Mouse (Mus musculus): ENCODE measurements around the gene Dusp1. TPM values are rescaled to one million over a fixed set of nuclear protein-coding genes. Genes with fewer than 3 reads are reported as not detected.

Dusp1 gene
- total RNA-seq, 2 experiments from 2014 or later = 50.3 to 57.1 TPM

DNA sequence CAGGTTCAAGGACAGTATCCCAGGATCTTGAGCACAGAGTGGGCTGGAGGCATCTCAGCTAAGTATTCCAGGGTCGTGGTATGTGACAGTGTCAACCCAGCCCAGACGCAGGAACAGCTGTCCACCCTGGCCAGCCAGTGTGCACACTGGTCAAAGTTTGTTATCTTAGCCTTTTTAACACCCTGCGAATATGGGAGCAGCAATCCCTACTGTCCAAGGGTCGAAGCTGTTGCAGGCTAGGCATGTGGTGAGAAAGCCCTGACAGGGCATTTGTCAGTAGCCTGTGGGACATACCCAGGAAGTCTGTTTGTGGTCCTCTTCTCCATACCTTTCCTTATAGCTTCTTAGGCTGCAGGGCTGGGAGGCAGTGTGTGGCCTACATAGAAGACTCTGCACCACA lies 22.1 kb upstream of the Dusp1 start:
- no peak for DNase-seq

DNA sequence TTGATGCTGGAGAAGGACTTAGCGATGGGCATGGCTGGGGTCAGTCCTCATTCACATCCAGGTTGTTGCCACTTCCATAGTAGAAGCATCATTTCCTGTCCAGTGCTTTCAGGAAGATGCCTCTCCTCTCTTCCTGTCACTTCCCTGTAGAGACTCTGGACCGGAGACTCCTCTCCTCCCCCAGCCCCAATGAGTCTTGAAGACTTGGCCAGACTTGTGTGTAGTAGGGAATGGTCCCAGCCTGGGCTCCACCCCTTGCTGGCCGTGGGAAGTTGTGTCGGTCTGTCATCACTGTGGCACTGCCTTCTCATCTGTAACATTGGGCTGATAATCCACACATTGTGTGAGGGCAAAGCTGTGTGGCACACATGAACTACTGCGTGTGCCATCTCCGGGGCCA lies 21.7 kb upstream of the Dusp1 start:
- DNase-seq = peak in 1 of 2 experiments; percentile 62

DNA sequence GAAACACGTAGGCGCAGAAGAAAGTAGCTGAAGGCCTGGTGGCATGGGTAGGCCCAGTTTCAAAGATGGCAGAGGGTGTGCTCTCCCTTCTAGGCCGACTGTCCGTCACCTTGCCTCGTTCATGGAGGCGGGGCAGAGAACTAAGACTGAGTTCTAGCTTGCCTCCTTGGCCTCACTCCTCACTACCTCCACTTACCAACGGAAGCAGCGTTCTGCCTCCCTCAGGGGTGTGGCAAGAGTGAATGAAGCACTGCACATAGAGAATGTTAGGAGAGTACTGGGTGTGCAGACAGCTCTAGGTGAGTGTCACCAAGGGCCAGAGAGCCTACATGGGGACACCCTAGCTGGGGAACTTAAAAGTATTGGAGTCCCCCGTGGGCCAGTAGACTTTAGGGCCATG lies 21.1 kb upstream of the Dusp1 start:
- DNase-seq = no peak

DNA sequence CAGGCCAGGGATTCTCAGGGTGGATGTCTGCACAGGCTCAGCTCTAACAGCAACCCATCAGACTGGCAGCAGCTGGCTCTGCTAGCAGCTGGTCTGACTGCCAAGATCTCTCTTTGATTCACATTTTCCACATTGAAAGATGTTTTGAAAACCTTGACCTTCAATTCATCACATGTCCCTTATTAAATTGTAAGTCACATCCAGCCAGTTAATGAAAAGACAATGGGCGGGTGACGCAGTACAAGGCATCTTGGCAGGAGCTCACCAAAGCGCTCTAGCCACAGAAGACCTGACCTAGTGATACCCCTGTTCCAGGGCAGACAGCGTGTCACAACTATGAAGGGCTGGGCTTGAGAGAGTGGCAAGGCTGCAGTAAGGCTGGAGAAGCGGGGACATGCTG lies 20.4 kb upstream of the Dusp1 start:
- DNase-seq = peak; percentile 69 to 77

DNA sequence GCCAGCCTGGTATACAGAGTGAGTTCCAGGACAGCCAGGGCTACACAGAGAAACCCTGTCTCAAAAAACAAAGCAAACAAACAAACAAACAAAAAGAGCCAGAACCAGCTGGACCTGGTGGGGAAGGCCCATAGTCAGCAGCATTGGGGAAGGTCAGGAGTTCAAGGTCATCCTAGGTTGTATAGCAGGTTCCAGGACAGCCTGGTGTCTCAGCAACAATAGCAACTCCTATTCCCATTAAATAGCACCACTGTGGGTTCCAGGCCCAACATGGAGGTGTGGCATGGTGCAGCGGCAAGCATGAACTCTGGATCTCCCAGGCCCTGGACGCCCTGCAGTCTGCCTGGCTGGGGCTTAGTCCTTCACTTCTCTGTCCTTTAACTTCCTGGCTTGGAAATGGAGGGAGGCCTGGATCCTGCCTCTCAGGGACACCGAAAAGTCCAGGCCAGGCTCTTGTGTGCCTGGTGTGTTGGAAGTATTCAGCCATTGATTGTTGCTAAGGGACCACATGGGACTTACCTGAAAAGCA lies 19.0 kb upstream of the Dusp1 start:
- no peak for DNase-seq

DNA sequence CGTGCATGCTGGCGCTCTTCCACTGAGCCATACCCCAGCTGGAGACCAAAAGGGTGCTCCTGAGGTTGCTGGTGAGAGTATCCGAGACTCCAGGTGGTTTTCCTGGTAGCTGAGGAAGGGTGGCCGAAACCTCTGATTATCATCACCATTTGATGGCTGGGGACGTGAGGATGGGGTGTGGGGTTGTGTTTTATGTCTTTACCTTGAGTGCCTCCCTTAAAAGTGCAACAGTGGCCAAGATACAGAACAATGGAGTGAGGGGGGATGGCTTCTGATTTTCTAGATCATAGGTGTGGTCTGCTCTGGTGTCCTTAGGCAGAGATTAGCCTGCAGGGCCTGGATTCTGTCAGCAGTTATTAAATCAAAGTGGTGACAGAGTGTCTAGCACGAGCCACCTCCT lies 17.5 kb upstream of the Dusp1 start:
- DNase-seq = no peak

DNA sequence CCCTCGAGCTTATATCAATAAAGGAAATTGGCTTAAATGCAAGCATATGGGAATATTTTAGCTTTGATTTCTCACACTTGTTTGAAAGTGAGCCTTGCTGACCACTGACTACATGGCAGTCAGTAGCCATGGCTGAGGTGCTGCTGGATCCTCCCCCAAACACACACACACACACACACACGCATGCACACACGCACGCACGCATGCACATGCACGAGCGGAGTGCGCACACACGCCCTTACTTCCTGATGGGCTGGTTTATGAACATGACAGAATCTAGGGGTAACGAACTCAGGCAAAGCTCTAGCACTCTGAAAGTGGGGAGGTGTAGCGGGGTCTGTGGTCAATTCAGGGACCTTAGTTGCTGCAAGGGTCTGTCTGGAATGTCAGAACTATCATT lies 16.8 kb upstream of the Dusp1 start:
- no peak for DNase-seq

DNA sequence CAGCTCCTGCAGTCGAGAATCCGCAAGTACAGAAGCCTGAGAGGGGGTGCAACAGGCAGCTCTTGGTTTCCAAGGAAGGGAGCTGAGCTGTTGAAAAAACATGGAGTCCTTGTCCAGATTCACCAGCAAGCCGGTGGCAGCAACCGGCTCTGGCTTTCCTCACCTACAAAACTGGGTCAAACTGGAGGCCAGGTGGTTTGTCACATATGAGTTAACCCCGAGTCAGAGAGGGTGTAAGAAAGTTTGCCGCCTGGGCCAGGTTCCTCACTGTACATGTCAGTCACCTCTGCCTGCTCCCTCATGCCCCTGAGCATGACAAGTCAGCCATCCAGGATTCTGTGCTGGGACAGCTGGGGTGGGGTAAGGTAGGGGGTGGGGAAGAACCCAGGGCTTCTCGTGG lies 16.2 kb upstream of the Dusp1 start:
- DNase-seq = no peak

DNA sequence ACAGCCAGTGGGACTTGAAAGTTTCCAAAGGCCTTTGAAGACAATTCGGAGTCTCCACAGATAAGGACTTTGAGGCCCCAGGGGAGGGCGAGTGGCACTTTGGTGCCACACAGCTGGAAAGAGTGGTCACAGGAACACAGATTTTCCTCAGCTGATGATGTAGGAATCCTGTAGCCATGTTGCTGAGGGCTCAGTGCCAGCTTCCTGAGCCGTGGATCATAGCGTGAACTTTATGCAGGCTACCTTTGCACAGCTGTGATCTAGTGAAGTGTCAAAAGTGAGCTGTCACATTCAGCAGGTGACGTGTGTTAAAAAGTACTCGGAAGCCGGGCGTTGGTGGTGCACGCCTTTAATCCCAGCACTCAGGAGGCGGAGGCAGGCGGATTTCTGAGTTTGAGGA lies 15.4 kb upstream of the Dusp1 start:
- DNase-seq = no peak

DNA sequence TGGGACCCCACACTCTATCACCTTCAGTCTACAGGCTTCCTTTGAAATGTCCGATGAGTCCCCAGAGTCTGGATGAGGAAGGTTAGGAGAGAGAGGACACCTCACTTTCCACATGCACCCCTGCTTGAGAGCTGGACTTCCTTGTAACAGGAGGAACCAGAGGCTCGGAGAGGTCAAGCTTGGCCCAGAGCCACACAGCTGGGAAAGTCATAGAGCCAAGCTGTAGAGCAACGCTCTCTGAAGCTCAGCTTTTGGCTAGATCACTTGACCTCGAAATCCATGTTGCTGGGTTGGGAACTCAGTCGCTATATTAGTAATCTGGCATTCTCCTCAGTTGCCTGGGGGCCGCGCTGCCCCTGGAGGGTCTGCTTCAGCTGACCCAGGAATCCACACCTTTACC lies 14.9 kb upstream of the Dusp1 start:
- DNase-seq = peak; percentile 84 to 92

DNA sequence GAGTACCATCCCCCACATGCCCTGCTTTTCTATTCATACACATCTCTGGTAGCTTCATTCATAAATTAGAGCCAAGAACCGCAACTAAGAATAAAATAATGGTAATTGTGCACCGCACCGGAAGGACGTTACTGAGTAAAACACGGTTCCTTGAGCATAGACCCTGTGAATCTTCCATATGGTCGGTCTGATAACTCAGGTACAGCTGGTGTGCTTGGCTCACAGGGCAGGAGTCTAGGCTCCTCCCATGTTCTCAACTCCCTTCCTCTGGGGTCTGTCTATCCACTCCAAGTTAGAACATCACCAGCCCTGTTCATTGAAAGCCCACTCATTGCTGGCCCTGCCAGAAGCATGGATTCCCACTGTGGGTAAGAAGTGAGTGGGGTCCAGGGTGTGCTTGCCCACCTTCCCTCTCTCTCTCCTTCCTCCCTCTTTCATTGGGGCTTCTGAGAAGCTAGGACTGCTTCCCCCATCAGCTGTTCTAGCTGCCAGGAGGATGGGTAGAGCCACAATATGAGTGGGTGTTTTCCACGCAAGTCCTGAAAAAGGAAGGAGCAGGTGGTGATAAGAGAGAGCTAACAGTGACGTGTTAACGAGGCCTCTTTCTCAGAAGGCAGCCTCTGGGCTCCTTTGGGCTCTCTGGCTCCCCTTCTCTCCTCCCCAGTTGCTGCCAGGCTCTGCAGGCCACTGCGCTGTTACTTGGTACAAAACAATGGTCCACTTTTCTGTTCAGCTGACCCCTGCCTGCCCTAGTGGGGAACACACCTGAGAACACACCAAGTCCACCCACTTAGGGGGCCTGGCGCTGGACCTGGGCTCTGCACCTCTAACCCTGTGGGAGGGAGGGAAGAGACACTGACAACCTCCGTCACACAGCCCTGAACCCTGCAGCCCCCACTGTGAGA lies 14.1 kb upstream of the Dusp1 start:
- DNase-seq = no peak

DNA sequence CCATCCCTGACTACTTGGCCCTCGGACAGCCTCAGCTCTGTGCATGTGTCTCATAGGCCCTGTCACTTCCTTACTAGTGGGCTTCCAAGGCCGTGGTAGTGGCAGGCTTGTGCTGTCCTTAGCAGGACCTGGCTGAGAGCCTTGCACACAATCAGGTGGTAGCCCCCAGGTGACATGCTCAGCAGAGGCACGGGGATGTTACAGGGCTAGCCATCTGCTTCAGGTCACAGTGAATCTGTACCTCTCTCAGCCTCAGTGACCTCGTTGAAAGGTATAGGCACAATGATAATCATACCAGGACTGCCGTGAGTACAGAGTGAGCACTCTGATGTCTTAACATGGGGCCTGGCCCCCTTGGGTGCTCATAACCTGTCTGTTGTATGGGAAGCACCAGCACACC lies 12.8 kb upstream of the Dusp1 start:
- DNase-seq = no peak

DNA sequence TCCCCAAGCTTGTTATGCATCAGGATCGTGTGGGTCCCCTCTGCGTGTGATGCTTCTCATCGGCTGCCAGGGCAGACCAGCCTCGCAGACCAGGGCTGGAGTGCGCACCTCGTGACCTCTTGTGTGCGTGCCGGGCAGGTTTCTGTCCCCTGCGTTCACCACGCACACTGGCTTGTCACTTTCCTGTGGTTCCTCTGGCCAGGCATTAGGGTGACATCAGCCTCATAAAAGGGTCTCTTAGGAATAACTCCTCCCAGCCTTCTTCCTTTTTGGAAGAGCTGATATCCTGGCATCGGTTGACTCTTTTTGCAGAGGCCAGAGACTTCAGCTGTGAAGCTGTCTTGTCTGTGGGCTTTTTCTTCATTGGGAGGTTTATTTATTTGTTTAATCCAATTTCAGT lies 12.2 kb upstream of the Dusp1 start:
- peak; percentile 53 to 71 for DNase-seq

DNA sequence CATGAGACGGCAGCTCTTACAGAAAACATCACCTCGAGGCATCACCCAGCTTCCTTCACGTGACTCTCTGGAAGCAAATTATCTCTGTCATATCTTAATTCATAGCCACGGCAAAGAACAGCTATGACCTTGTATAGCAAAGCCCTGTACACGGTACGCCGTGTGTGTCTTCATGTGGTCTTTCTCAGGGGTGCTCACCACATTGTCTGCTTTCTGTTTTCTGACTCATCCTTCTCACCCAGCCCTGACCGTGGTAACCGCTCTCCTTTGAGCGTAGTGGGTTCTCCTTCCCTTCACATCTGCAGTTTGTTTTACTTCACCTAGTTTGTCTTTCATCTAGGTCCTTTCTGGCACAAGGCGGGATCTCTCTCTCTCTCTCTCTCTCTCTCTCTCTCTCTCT lies 10.3 kb upstream of the Dusp1 start:
- no peak for DNase-seq

DNA sequence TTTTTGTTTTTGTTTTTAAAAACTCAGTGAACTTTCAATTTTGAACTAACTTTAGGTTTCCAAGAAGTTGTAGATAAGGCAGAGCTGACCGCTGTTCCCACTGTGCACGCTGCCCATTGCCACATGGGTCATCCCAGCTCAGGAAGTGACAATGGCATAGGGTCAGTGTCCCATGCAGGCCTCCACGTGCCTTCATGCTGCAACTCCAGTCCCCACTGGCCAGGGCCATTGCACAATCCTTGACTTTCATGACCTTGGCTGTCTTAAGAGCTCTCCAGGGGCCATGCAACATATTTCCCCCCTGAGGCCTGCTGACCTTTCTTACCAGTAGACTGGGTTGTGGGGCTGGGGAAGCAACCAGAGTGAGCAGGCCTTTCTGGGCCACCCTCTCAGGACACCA lies 9.4 kb upstream of the Dusp1 start:
- DNase-seq = peak; percentile 79 to 84

DNA sequence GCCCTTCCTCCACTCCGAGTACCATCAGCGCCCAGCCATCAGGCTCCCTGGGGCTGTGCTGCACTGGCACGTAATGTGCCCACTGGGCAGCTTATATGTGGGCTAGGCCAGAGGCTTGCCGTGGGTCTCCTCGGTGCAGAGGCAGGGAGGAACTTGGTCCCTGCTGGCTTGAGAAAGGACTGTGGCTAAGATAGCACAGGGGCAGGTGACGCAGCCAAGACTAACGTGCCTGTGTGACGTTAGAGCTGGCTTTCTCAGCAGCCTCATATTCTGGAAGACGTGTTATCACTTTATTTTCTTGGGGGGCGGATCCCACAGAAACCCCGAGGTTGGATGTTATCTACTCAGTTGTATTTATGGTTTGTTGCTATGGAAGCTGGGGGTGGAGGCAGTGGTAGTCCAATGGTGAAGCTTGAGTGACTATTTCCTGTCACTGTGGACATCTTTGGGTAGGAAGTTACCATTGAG lies 8.8 kb upstream of the Dusp1 start:
- DNase-seq = peak; percentile 41 to 45

DNA sequence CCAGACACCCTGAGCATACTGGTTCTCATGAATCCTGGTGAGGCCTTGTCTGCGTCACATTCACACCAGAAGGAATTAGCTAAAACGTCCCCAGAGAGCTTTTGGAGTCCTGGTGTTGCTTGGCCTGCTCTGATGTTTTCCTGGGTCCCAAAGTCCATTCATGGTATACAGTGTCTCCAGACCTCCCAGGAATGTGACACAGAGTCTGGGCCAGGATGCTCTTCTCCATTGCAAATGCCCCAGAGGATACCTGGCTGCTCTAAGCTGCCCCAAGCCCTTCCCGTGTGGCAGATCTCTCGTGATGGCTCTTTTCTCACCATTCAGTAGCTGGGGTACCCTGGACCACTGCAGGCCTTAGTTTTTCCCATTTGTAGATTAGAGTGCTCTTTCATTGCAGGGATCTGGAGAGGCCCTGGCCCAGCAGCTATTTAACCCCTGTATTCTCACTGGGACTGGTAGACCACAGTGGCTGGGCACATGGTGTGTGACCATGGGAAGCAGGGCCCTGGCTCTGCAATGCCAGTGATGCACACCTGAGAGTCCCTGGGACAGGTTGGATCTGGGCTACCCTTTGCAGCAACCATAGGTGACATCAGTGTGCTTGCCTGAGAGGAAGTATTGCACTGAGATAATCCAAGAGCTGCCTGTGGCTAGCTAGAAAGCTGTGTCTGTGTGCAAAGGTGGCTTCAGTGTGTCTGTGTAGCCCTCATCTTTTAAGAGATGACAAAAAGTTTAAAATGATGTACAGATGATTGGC lies 7.8 kb upstream of the Dusp1 start:
- DNase-seq = no peak

DNA sequence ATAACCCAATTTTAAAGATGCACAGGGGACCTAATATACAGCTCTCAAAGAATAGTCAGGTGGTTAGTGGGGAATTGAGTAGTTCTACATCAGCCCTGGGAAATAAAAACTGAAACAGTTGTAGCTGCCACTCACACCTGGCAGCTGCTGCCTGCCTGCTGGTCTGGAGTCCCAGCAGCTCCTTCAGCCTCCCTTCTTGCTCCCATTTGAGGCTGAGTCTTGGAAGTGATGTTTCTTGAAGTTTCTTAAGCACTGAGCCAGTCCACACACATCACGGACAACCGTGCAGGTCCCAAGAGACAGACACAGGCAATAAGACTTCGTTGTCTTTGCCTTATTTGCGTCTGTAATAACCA lies 5.9 kb upstream of the Dusp1 start:
- DNase-seq = no peak

DNA sequence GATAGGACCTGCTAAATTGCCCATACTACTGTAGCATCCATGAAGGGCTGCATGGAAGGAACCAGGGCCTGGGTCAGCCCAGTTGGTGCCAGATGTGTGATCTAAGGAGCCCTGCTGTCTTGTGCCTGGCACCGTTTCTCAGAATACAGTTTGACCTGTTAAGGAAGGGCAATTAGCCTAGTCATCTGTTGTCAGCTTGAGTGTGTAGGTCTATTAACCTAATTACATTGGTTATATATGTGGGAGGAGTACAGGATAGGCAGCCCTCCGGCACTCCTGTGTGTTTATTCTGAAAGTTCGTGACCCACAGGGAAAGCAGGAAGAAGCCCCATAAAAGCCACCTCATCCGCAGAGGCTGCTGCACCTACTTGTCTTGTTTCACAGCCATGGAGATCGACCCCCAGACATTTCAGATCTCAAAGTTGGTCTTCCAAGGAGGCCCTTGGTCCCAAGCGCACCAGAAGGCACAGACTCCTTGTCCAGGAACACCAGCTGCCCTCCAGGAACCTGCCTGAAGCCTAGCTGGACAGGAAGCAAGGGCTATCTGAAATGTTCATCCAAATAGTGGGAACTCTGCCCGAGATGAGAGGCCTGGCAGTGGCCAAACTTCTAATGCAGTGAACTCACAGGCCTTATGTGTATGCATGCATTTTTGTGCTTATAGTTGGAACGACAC lies 5.4 kb upstream of the Dusp1 start:
- DNase-seq = no peak

DNA sequence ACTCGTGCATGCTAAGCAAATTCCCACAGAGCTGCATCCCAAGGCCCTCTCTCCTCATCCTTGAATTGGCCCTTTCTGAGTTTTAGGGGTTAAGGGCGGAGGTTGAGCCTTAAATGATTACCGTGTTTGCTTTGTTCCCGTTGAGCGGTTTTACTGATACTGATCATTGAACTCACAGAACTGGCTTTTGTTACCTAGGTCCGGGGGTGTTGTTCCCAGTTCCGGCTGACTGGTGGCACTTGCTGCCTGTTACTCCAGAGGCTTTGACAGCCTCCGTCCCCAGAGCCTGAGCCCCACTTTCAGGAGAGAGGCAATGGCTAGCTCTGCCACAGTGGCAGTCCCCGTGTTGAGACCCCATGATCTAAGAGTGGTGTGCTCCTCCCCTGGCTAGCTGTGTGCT lies 2.5 kb upstream of the Dusp1 start:
- no peak for DNase-seq

DNA sequence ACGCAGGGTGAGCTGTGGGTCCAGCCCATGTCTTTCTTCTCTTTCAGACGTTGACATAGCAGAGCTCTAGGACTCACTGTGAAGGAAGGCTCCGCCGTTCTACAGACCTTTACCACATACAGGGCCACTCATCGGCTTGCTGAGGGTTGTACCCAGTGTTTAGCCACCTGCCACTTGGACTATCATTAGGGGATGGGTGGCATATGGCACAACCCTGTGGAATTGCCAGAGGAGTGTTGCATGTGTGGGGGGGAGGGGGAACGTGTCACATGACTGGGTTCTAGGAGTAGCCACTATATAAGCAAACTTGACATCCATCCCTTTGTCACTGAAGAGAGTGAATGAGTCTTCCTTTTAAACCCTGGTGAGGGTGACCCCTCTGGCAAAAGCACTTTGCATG lies 1.5 kb upstream of the Dusp1 start:
- no peak for DNase-seq

DNA sequence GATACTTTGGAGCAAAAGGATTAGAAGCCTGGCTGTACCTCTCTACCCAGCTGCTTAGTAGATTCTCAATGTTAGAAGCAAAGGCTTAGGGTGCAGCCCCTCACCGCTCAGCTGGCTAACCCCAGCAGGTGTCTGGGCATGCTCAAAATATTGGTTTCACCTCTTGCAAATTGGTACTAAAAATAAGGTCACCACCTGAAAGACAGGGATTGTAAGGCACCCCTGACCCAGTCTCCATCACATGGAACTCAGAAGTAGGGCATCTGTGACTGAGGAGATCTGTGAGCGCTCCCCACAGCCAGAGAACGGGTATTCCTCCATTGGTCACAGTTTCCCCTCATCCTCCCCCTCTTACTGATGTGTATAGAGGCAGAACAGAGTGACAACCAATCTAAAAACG lies 364 bp upstream of the Dusp1 start:
- DNase-seq = no peak

DNA sequence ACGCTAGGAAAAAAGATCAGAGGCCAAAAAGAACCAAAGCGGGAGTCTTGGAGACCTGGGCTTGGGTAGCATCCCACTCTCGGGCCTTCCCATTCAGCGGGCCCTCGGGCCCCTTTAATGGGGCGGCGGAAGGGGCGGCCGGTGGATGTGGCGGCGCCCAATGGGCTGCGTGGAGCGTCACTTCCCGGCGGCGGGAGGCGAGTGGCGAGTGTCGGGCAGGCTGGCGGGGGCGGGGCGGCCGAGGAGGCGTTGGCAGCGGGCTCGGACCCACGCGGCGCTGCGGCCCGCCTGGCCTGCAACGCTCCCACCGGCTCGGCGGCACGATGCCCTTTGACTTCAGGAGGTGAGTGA lies 663 bp downstream of the Dusp1 start, which contains the start of gene Ergic1:
Gene Ergic1 (plus strand): TSS at position 200 of the 351 bp plus-strand sequence.
- DNase-seq = peak; percentile 93 to 96

All from heart, adult 18-20 months (tissue).